Mouse (Mus musculus): ENCODE data around the gene Lhx2. TPM values are rescaled to one million over a fixed set of nuclear protein-coding genes. Genes with fewer than 3 reads are reported as not detected.

Lhx2 gene
- total RNA-seq (2021): not detected

DNA sequence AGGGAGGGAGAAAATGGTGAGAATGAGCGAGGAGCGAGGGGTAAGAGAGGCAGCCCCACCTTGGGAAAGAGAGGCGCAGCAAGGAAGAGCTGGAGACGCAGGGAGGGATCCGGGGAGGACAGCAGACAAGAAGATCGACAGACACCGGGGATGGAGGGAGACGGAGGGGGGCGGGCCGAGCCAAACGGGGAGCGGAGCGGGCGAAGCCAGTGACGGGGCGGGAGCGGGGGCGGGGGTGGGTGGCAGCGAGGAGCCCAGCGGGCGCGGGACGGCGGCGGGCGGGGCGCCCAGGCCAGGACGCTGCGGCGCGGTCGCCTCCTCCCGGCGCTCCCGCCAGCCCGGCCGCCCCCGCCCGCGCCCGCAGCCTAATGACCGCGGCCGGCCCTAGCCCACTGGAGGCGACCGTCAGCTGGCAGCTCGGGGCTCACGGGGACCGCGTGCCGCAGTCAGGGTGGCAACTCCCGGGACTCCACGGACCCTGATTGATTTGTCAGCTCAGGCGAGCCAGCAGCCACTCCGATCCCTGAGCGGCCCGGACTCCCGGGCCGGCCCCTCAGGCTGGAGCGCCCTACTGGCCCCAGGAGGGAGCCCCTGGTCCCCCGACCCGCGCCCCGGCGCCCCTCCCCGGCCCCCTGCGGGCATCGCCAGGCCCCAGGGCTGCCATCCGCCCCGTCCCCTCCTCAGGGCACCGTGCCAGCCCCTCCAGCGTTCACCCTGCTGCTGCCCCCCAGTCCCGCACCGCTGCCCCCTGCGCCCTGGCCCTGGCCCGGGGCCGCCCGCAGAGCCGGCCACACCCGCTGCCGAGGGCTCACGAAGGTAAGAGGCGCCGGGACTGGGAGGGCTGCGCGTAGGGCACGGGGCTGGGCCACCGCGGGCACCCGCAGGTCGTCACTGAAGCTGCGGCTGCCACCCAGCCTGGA lies at the start of gene Lhx2:
TSS of gene Lhx2 (plus strand) at position 292 of the 920 bp plus-strand sequence.
- peak; percentile 16 to 27 for DNase-seq
- intact Hi-C loops (cut with DNase I): no loop called here

DNA sequence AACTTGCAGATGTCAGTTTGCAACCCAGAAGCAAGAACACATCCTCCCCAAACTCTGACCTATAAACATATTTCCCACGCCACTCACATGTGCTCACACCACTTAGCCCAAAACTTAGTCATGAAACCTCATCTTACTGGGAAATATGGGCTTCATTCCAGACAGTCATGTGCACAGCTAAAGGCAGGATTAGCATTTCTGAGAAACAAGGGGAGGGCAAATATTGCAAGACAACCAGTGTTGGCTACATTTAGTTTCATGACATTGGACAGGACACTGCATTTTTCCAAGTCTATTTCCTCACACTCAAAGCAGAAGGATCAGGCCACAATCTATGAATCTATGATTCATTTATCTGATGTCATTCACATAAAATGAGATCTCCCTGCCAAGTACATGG lies 47.6 kb upstream of the Lhx2 start:
- intact Hi-C loops (cut with DNase I): no loop called here
- no peak for DNase-seq

DNA sequence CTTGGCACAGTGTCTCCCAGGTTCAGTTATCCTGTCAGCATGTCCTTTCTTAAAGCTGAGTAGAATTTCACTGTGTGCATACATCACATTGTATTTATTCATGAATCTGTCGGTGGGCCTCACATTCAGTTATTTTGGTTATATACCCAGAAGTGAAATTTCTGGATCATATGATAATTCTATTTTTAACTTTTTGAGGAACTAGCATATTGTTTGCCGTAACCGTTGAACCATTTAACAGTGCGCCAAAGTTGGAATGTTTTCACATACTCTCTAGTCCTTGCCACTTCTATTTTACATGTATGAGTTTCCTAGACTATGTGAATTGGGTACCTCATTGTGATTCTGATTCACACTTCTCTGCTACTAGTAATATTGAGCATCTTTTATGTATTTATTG lies 43.1 kb upstream of the Lhx2 start:
- DNase-seq: no peak

DNA sequence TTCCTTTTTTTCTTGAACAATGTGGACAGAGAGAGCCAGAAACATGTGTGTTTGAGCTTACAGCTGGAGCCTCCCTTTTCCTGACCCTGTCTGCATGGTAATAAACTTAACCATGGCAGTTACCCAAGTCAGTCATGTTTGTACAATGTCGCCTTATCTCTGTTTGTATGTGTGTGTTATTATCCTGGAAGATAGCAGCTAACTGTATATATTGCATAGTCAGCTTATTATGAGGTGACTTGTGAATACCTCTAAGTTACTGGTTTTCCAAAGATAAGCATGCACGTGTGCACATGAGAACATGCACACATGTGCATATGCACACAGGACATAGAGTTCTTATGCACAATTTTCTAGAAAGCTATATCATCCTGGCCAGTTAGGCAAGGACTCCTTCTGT lies 38.1 kb upstream of the Lhx2 start:
- no peak for DNase-seq
- intact Hi-C loops (cut with DNase I): no loop called here

More for the DNA sequence above, 43.1 kb upstream of the Lhx2 start:
- intact Hi-C loops (cut with DNase I): no loop called here

DNA sequence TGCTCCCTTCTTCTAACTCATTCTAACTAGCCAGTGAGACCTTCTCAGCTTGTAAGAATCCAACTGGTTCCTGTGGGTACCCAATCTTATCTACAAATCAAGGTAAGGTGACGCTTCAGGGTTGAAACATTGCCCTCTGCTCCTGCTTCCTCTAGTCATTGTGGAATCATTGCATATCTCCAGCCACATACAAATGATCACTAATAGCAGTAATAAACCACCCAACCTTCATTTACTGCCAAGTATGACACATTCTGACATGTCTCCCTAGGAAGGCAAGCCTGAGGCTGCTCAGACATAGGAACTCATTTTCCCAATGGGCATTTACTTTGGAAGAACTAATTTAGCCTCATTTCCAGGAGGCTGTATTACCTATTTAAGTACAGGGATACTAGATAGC lies 33.9 kb upstream of the Lhx2 start:
- intact Hi-C loops (cut with DNase I): no loop called here
- no peak for DNase-seq

DNA sequence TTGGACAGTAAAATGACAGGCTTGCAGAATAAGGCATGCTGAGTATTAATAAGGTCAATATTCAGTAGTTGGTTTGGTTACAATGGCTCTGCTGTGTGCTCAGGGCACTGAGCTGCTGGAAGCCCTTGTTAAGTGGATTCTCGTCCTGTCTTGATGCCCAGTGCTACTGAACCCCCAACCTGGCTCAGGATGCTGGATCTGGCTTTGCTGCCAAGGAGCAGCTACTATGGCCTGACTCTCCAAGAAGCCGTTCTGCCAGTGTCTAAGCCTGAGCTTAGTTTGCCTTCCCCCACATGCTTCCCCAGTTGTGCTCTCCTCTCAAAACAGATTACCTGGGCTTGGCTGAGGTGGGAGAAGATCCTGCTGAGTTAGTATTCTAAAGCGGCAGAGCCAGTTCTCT lies 26.2 kb upstream of the Lhx2 start:
- no peak for DNase-seq
- intact Hi-C loops (cut with DNase I): no loop called here

DNA sequence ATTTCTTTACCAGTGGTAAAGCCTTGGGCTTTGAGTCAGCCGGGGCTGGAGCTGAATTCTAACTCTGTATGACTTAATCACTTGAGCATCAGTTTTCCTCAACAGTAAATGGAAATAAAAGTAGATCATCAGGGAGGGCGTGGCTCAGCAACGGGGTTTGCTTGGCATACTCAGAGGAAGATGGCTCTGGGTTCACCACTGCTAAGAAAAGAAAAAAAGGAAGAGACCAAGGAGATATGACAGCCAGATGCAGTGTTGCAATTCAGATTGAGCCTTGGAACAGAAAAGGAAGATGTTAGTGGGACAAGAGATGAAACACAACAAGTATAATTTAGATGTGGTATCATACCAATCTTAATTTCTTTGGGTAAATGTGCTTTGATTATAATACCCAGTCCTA lies 25.7 kb upstream of the Lhx2 start:
- no peak for DNase-seq
- intact Hi-C loops (cut with DNase I): no loop called here

DNA sequence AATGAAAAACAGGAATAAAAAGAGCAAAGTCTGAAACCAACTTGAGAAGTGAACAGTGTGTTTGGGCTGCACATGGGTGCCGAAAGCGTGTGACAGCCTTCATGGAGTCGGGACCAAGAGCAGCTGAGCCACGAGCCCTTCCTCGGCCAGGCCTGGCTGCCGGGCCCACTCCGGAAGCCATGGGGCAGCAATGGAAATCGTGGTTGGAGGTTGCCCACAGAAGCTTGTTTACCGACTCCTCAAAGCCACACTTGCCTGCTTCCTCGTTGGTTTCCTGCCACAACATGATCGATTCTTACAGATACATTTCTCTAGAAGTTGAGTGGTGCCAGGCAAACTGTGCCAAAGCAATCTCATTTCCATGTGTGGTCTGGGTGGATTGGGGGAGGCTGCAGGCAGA lies 20.0 kb upstream of the Lhx2 start:
- intact Hi-C loops (cut with DNase I): no loop called here
- no peak for DNase-seq

DNA sequence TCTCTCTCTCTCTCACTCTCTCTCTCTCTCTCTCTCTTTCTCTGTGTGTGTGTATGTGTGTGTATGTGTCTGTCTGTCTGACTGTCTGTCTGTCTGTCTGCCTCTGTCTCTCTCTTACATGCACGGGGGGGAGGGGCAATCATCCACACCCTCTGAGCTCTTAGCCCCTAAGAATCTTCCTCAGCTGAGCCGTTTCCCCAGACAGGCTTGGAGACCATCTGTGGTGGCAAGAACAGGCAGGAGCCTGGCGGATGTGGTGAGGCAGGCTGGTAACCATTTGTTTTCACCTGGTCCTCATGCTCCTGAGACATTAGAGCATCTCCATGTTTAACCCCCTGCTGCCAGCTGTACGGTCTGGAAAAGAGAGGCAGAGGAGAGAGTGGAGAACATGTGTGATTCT lies 18.2 kb upstream of the Lhx2 start:
- no peak for DNase-seq
- intact Hi-C loops (cut with DNase I): no loop called here

DNA sequence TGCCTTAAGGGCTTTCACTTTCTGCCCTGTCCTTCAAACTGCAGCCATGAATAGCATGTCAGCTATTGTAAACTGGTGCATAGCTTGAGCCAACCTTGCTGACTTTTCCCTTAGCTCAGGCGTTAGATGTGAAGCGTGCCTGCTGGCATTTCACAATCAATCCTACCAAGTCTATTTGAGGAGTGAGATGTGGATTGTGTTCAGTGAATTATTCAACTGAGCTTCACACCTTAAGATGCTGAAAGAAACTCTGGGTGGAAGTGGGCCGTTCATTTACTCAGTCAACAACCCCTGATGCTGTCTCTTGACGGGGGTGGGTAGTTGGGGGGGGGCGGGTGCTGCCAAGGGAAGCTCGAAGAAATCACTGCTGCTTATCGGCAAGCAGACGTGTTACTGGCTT lies 15.7 kb upstream of the Lhx2 start:
- DNase-seq: no peak
- intact Hi-C loops (cut with DNase I): no loop called here

DNA sequence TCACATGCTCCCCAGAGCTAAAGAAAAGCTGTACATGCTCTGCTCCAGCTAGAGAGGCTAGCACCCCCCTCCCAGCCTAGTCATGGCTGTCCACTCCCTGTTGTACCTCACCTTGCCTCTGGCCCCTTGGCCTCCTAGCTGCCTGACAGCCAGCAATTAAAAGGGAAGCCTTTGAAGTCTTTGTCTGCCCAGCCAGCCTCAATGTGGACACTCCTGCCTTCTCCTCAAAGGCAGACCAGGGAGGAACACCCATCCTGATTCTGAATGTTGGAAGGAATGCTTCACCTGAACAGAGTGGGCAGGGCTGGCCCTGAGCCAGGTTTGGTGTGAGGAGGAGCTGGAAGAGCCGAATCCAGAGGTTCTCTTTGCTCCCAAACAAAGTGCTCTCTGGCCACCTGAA lies 12.4 kb upstream of the Lhx2 start:
- intact Hi-C loops (cut with DNase I): no loop called here
- no peak for DNase-seq

DNA sequence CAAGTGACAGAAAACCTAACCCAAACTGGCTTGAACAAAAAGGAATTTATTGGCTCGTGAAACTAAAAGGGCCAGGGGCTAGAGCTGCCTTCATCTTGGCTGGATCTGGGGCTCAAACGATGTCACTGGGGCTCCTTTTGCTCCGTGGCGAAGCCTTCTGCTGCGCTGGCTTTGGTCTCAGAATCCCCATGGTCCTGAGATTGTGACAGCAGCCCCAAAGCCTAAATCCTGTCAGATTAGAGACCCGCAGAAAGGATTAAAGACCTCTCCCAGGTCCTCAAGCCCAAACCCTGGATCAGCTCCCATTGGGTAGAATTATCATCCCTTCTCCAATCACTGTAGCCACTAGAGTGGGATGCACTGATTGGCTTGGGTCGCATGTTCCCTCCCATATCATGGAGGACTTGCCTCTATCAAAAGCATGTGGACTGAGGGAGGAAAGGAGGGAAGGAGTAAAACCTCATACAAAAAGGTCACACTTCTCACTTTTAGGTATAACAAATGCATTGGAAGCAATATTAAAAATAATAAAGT lies 5.4 kb upstream of the Lhx2 start:
- intact Hi-C loops (cut with DNase I): no loop called here

DNA sequence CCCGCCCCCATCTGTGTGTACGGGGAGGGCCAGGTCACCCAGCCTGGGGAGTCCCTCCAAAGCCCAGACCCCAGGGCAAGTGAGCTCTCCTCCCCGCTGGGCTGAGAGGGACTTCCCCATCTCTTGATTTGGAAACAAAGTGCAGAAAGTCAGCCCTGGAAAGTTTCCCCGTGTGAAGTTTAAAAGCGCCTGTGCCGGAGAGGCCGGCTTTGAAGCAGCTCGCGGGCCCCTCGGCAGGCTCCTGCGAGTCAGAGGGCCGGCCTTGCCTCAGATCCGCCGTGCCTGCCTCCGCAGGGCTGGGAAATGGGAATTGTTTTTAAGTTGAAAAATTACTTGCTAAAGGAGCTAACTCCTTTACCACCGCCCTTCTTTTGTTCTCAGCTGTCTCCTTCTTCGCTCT lies 2.5 kb upstream of the Lhx2 start:
- intact Hi-C loops (cut with DNase I): no loop called here
- no peak for DNase-seq

More for the DNA sequence above, 5.4 kb upstream of the Lhx2 start:
- DNase-seq: no peak

DNA sequence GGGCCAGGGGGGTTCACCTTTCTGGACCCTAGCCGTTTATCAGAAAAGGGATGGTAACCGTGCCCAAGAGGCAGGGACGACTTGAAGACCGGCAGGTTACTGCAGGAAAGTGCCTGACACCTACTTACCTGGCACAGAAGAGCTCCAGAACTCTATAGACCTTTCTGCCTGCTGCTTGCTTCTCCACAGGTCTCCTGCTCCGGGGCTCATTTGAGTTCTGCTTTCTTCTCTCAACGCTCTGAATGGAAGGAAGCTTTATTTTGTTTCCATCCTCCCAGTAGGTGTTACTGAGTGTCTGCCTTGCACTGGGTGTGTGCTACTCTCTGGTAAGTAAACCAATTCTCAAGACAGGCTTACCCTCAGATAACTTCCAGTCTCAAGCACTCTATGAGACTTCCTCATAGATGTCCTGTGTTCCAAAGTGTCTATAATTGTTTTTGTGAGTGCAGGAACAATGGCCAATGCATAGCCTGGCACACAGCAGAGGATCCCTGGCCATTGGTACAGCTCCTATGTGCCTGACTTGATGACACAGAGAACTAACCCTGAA lies 1.9 kb upstream of the Lhx2 start:
- intact Hi-C loops (cut with DNase I): no loop called here
- DNase-seq: no peak

DNA sequence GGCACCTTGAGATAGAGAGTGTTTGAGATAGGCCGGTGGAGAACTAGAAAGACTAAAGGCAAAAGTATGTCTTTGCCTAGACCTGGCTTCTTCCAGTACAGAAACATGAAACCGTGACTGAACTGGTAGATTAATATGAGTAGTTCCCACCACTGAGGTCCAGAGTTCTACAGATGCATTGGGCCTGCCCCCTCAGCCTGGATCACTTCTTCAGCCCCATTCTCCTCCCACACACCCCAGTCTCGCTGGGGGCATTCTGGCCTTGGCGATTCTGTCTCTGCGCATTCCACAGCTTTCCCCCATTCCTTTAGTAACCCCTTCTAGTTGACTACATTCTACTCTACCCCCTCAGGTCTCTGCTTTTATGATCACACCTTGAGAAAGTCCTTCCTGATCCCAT lies 1.4 kb upstream of the Lhx2 start:
- no peak for DNase-seq
- intact Hi-C loops (cut with DNase I): no loop called here

DNA sequence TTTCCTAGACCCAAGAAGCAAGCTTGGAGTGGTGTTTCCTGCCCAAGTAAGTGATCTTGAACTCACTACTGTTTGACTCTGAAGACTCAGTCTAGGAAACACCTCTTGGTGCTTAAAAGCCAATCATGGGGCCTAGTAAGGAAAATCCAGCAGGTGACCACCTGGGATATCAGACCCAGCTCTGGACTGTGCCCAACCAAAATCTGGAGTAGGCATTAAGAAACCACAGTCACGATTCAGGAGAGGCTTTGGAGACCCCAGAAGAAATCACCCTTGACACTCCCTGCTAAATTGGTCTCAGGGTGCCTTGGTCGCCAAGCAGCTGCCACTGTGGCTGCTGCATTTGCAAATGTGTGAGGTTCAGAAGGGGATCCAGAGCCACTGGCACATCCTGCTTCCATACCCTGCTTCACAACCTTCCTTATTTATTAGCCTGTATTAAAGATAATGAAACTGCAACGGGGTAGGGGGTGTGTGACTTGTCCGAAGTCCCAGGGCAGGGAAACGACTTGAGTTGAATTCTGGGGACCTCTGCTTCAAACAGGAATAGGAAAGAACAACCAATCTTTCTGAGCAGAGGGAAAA lies 641 bp upstream of the Lhx2 start:
- intact Hi-C loops (cut with DNase I): no loop called here
- no peak for DNase-seq

DNA sequence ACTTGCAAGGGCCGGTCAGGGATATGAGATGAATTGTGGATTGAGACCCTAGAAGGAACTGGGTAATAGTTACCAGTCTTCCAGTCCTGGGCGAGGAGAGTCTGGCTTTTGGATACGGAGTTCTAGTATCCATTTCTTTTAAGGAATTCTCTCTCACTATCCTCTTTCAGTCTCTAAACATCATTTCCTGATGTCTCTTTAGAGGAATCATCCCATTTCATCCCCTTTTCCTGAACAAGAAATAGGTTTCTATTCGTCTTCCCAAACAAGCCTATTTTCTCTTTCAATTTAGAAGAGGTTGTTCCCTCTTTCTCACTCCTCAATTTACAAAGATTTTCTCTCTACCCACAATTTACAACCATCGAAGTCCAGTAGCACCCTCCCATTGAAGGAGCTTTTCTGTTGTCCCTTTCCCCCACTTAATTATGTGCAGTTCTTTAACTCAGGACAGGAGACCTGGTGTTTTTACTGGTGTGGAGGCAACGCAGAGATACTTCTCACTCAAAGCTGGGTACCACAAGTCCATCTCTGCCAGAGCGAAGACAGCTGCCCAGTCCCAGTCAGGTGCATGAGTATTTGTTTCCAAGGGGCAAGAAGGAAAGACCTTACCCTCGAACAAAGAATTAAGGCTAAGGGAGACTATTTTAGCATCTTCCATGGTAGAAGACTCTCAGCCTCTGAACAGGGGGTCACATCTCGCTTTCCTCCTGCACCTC lies 987 bp downstream of the Lhx2 start:
- no peak for DNase-seq
- intact Hi-C loops (cut with DNase I): no loop called here

DNA sequence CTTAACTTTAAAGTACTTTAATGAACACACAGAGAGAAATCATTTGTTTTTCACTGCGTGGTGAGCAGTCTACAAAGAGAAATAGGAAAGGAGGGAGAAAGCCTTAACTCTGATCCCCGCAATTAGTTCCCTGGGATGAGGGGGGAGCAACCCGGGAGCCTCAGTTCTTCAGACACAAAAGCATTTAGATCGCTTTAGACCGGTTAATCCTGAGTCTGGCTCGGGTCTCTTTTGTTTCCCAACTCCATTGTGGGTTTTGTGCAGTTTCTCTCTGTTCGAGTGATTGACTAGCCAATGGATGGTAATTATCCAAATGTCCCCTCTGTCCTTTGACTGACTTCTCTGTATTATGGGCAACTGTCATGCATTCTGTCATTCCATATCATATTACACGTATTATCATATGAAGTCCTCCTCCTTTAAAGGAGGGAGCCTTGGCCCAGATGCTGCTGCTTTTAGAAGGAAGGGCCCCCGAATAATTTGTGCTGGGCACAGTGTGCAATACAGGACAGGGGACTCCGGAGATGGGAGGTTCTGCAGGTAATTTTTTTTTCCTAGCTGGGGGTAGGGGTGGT lies 1.6 kb downstream of the Lhx2 start:
- DNase-seq: no peak
- intact Hi-C loops (cut with DNase I): no loop called here

DNA sequence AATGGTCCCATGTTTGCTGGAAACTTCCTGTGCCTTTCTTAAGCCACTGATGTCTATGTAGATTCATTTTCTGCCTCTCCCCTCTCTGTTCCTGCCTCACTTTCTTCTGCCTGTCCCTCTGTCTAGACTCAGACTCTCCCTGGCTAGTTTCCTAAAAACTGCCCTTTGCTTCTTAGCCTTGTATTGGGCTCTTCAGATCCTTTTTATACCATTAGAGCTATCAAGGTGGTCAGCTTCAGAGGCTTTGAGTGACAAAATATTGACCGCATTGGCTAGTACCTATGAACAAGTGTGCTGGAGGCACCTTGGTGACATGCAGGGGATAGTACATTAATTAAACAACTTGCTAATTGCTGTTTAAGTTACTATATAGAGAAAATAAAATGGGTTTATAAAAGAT lies 4.5 kb downstream of the Lhx2 start:
- intact Hi-C loops (cut with DNase I): no loop called here
- no peak for DNase-seq

DNA sequence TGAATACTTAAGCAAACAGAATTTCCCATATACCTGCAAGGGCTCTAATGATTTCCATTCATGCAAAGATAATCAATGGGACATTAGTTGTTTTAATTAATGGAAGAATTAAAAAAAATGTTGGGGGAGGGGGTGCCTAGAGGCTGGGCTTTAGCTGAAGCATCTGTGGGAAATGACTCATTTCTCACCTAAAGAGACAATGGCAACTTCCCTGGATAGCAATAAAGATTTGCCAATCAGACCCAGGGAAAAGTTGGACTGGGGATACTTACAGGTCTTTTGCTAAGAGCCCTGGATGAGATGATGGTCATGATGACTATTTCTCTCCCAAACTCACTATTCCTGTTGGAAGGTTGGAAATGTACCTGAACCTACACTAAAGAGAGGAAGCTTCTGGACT lies 5.6 kb downstream of the Lhx2 start:
- intact Hi-C loops (cut with DNase I): no loop called here
- no peak for DNase-seq

DNA sequence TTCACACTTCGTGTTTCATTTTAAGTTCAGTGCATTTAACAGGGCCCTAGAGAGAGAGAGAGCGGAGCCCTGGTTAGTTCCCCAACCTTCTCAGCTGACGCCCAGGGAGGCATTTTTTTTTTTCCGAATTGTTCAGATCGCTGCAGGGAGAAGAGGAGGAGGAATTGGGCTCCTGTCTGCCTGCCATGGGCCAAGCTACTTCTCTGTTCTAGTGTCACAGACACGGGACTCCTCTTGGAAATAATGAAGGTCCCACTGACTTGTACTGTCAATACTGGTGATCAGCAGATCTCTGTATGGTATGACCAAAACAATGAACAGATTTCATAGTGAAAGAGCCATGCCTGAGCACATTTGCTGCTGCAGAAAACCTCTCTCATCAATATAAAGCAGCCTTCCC lies 7.3 kb downstream of the Lhx2 start:
- no peak for DNase-seq
- intact Hi-C loops (cut with DNase I): no loop called here
